Mouse (Mus musculus) c-Kit-negative CD71-positive TER-119-positive erythroid progenitor cells, embryonic 14.5 days (primary cell): ENCODE results near the gene Onecut1.

Source experiments
- DNase-seq: peaks from one replicate; pipeline ENCODE4 v3.0.0-alpha.2; 2013; ENCODE audit warnings: low read depth, low spot score

Gene Onecut1

GRCm38 (mm10) chr9:74861561-74861980 is at the start of gene Onecut1:
Gene Onecut1, plus strand, starts transcription at chr9:74861921.
- no peak for DNase-seq

GRCm38 (mm10) chr9:74819736-74820511 is 41.8 kb upstream of the Onecut1 start:
- DNase-seq = no peak

GRCm38 (mm10) chr9:74825102-74825501 is 36.6 kb upstream of the Onecut1 start:
- DNase-seq = no peak

- DNase-seq = no peak
Measured at GRCm38 (mm10) chr9:74829206-74829605, 32.5 kb upstream of the Onecut1 start.

- no peak for DNase-seq
Measured at GRCm38 (mm10) chr9:74842890-74843289, 18.8 kb upstream of the Onecut1 start.

- no peak for DNase-seq
Measured at GRCm38 (mm10) chr9:74846867-74847830, 14.6 kb upstream of the Onecut1 start.

- no peak for DNase-seq
Measured at GRCm38 (mm10) chr9:74848411-74849194, 13.1 kb upstream of the Onecut1 start.

- no peak for DNase-seq
Measured at GRCm38 (mm10) chr9:74849195-74849978, 12.3 kb upstream of the Onecut1 start.

GRCm38 (mm10) chr9:74849979-74850780 is 11.5 kb upstream of the Onecut1 start:
- DNase-seq = no peak

GRCm38 (mm10) chr9:74850781-74851145 is 11.0 kb upstream of the Onecut1 start:
- no peak for DNase-seq

GRCm38 (mm10) chr9:74851601-74852000 is 10.1 kb upstream of the Onecut1 start:
- no peak for DNase-seq

GRCm38 (mm10) chr9:74852361-74852760 is 9.4 kb upstream of the Onecut1 start:
- no peak for DNase-seq

GRCm38 (mm10) chr9:74853191-74854072 is 8.3 kb upstream of the Onecut1 start:
- no peak for DNase-seq

GRCm38 (mm10) chr9:74854073-74854591 is 7.6 kb upstream of the Onecut1 start:
- no peak for DNase-seq

GRCm38 (mm10) chr9:74855446-74855845 is 6.3 kb upstream of the Onecut1 start:
- no peak for DNase-seq

- DNase-seq = no peak
Measured at GRCm38 (mm10) chr9:74856578-74857507, 4.9 kb upstream of the Onecut1 start.

- no peak for DNase-seq
Measured at GRCm38 (mm10) chr9:74857508-74857840, 4.2 kb upstream of the Onecut1 start.

- DNase-seq = no peak
Measured at GRCm38 (mm10) chr9:74858111-74858510, 3.6 kb upstream of the Onecut1 start.
